Mouse (Mus musculus): ENCODE results near the gene Majin. TPM values are rescaled to one million over a fixed set of nuclear protein-coding genes. Genes with fewer than 3 reads are reported as not detected.
A peak's percentile ranks its signal among the peaks of the same experiment; 100 is the strongest.

Gene Majin
- total RNA-seq (2021), result not detected

DNA sequence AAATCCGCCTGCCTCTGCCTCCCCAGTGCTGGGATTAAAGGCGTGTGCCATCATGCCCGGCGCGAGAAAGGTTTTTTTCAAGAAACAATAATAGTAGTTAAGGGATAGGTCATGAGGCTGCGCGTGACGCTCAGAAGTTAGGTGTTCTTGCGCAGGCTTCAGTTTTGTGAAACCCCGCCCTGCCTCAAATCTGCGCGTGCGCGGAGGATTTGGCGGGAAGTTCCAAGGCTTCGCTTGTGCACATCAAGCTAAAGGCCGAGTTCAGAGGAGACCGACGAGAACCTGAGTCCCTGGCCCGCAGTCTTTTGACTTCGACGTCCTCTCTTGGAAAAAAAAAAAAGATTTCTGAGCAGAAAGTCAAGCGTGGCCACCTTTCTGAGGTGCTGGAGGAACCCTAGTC, at the start of gene Majin:
Gene Majin, plus strand, starts transcription at position 258 of the 400 bp plus-strand sequence.
- intact Hi-C loops (cut with DNase I), result no loop called here
- DNase-seq (ENCODE audit: extremely low spot score in 1 of 2, low spot score in 2 of 2), result no peak

DNA sequence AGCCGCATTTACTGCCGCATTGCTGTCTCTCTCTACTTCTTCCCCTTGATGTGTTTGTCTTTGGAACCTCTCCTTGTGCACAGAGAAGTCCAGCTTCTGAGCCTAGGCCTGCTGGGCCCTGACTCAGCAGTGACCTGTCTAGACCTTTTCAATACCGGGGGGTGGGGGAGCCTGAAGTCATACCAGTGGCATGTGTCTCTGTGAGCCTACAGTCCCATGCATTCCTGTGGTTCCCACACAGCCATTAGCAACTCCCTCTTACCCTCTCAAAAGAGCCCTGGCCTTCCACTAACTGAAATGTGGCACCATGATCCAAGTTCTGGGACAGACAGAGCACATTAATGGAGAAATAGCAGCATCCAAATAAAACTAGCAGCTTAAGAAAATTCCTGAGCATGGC, 47.8 kb upstream of the Majin start:
- intact Hi-C loops (cut with DNase I), result no loop called here
- no peak for DNase-seq (ENCODE audit: extremely low spot score in 1 of 2, low spot score in 2 of 2)

DNA sequence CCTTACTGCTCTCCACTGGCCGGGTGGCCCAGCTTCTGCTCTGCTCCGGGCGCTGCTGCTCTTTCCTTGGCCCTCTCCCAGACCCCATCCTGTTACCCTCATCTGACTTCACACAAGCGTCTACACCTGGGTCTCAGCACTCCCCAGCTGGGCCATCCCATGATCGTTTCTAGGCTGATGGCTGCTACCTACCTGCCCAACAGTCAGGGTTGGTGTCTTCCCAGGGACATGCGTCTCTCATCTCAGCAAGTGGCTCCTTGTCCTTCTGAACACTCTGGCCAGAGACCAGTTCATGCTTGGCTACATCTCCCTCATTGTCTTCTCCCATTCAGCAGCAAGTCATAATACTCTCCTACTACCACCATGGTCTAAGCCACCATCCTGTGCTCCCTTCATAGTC, 44.5 kb upstream of the Majin start:
- no peak for DNase-seq (ENCODE audit: extremely low spot score in 1 of 2, low spot score in 2 of 2)
- intact Hi-C loops (cut with DNase I), result loop anchor here (2.0 to 5.0 kb wide), 2 partner anchors 78 to 95 kb away; partner anchors contain the start of gene Ppp2r5b

DNA sequence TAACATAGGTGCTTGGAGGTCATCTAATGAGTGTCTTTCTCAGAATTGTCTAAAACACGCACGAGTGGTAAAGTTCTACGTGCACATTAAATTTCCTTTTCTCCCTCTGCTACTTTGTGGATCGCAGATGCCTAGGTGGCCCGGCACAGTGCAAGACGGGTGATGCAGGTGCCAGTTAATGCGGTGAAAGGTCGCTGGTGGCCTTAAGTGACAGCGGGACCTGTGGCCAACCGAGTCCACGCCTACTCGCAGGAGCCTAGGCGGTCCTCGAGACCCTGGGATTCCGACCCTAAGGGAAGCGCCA, 43.9 kb upstream of the Majin start:
- intact Hi-C loops (cut with DNase I), result loop anchor here (2.0 to 5.0 kb wide), 2 partner anchors 77 to 94 kb away; partner anchors contain the start of gene Ppp2r5b
- DNase-seq (ENCODE audit: extremely low spot score in 1 of 2, low spot score in 2 of 2), result no peak

DNA sequence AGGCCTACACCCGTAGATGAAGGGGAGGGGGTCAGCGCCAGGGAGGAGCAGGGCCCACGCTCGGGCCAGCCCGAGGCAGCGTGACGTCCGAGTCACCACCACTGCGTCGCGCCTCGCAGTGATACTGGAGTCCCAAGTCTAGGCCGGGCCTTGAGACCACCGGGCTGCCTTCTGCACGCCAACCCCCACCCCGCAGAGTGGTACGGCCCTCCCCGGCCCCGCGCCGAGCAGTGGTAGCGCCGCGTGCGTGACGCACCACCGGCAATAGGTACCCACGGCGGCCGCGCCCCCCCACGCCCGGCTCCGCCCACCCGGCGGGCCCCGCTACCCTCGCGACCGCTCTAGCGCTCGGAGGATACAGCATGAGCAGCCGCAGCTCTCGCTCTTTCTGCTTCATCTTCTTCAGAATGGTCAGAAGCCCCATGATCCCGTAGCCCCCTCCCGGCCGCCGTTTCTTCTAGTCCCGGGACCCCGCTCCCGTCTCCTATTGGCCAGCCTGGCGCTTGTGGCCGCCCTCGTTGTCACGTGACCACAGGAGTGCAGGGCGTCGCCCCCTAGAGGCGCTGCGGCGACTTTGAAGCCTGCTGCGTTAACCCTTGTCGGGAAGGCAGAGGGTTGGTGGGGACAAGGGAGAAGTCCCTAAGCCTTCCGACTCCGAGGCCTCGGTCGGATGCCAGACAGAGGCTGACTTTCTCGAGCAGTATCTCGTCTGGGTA, 43.4 kb upstream of the Majin start, which contains the start of gene Batf2:
Gene Batf2, plus strand, starts transcription at position 306 of the 716 bp plus-strand sequence.
- peak; percentile 90 to 96 for DNase-seq (ENCODE audit: extremely low spot score in 1 of 2, low spot score in 2 of 2)
- intact Hi-C loops (cut with DNase I), result loop anchor here (2.0 to 5.0 kb wide), 2 partner anchors 76 to 94 kb away; partner anchors contain the start of gene Ppp2r5b

DNA sequence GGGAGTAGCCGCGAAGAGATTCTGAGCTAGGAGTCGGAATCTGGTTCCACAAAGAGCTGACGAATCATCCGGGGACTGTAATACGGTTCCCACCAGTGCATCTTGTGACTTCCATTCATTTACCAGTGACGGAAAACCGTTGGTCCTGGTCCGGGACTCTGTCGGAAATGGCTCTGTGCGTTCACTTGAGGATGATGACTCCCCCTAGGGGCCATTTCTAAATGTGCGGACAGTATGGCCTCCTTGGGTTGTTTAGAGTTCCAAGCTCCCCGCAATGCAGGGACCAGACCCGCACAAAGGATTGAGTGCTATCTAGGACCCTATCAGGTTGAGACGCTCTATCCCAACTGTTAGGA, 42.8 kb upstream of the Majin start, which contains the start of gene Arl2:
Gene Arl2, minus strand, starts transcription at position 155 of the 356 bp plus-strand sequence.
- intact Hi-C loops (cut with DNase I), result loop anchor here (2.0 to 5.0 kb wide), 2 partner anchors 76 to 93 kb away; partner anchors contain the start of gene Ppp2r5b
- peak; percentile 86 to 87 for DNase-seq (ENCODE audit: extremely low spot score in 1 of 2, low spot score in 2 of 2)

DNA sequence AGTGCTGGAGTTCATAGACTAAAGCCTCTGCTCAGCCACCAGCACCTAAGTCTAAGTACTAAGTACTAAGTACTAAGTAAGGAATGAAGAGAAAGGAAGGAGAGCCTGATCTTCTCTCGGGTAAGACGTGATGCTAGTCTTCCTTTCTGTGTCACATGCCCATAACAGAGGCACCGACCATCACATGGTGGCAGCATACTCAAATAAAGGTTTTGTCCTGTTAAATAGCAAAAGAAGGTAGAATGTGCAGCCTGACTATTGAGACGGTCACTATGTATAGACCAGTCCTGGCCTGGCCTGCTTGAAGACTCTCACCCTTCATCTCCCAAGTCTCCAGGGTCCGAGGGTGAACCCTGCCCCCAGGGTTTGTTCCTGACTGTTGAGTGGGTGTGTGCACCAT, 39.3 kb upstream of the Majin start:
- intact Hi-C loops (cut with DNase I), result loop anchor here (5.0 kb wide), 1 partner anchor 72 kb away; no protein-coding TSS in a partner anchor
- DNase-seq (ENCODE audit: extremely low spot score in 1 of 2, low spot score in 2 of 2), result no peak

DNA sequence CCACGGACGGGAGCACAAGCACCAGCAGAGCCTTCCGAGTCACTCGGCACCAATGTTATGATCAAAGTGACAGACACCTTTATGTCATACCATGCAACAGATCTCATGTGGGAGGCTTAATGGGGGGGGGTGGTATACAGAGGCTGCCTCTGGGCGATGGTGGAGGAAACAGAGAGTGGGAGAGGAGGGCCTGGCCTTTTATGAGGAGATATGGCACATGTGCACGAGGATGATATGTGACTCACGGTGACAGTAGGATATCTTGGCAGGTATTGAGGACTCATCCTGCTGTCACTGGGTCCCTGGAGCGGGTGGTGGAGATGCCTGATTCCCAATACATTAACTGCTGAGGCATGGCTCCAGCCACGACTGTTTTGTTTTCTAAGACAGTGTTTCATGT, 29.0 kb upstream of the Majin start:
- DNase-seq (ENCODE audit: extremely low spot score in 1 of 2, low spot score in 2 of 2), result no peak
- intact Hi-C loops (cut with DNase I), result no loop called here

DNA sequence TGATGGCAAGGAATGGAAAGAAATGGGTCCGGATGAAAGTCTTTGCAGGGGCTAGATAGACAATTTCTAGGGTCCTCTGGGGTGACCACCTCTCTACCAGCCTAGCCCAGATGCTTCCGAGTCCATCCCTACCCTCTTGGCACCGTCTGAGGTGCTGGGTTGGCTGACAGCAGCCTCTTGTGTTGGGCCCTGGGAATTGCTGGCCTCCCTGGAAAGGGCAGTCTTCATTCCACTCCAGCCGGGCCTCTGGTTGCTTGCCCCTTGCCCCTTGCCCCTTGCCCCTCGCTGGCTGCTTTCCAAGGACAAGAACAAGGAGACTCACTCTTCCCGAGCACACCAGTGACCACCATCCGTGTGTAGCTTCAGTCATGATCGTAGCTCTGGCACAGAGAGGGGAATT, 27.8 kb upstream of the Majin start:
- intact Hi-C loops (cut with DNase I), result no loop called here
- peak in 1 of 2 experiments; percentile 47 for DNase-seq (ENCODE audit: extremely low spot score in 1 of 2, low spot score in 2 of 2)

DNA sequence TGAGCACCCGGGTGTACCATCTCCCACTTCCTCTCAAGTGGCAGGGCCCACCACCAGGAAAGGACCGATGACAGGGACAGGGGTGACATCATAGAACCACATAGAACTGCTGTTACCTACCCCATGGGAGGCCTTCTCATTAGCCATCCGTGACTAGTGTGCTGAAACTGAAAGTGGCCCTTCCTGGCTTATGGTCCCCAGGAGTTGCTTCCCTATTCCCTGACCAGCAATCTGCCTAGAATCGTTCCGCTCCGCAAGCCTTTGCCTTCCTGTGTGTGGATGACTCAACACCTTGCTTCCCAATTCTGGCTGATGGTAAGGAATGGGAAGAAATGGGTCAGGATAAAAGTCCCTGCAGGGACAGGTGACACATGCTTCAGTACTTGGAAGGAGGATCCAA, 27.0 kb upstream of the Majin start:
- intact Hi-C loops (cut with DNase I), result no loop called here
- no peak for DNase-seq (ENCODE audit: extremely low spot score in 1 of 2, low spot score in 2 of 2)

DNA sequence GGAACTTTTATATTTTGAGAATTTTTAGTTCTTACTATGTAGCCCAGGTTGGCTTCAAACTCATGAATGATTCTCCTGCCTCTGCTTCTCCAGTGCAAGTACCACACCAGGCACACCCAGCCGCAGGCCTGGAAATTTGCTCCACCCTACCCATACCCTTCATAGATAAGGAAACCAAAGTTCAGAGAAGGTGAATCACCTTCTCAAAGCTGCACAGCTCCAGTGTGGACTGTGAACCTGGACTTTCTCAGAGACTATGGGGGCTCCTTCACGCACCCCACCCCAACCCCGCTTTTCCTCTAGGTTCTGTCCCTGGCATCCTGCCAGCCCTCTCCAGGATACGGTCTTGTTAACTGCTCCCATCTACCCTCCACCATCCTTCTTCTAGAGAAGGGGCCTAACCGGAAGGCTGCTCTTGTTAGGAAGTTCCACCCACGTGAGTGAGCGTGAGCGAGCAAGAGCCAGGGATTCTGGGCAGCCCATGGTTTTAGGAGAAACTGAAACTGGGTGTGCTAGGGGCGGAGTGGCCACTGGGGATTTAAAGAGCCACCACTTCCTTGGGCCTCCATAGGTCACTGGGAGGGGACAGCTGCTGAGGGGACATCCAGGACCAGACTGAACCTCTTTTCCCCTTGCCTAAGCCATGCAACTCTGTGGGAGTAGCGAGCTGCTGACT, 20.2 kb upstream of the Majin start:
- DNase-seq (ENCODE audit: extremely low spot score in 1 of 2, low spot score in 2 of 2), result peak in 1 of 2 experiments; percentile 50
- intact Hi-C loops (cut with DNase I), result no loop called here

DNA sequence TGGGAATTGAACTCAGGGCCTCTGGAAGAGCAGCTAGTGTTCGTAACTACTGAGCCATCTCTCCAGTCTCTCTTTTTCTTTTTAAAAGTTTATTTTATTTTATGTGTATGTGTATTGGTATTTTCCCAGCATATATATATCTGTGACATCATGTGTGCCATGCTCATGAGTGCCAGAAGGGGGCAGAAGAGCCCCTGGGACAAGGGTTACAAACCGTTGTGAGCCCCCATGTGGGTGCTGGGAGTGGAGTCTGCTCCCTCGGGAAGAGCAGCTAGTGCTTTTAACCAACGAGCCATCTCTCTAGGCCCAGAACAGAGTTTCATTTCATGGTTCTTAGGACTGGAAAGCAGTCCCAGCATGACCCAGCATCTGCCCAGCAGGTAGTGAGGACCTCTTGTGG, 17.4 kb upstream of the Majin start:
- intact Hi-C loops (cut with DNase I), result no loop called here

DNA sequence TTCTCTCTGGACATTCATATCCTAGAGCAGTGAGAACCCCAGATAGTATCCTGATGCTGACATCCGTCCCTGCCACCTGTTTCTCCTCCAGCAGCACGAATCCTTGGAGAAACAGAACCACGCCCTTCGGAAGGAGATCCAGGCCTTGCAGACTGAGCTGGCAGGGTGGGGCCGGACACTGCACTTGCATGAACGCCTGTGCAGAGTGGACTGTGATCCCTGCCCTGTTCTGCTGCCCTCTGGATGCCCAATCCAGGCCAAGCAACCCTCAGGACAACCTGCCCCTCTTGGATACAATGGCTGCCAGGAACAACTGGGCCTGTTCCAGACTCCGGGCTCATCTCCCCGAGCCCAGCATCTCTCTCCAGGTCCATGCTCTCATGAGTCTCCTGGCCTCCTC, 13.0 kb upstream of the Majin start:
- intact Hi-C loops (cut with DNase I), result no loop called here
- DNase-seq (ENCODE audit: extremely low spot score in 1 of 2, low spot score in 2 of 2), result no peak

More for the DNA sequence above, 17.4 kb upstream of the Majin start:
- no peak for DNase-seq (ENCODE audit: extremely low spot score in 1 of 2, low spot score in 2 of 2)

DNA sequence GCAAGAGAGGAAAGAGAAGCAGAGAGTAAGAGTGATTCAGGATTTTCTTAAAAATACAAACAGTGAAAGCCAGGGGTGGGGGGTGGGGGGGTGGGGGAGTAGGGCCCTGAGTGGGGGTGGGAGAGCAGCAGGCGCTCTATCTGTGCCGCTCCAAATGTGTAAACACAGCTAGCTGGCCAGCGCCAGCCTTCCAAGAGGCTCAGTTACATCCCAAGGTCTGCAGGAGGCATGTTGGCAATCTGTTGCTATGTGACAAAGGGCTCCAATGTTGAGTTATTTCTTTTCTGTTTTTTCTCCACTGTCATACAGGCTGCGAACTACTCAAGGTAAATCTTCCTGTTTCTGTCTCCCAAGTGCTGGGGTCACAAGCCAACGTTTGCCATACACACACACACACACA, 9.4 kb upstream of the Majin start:
- no peak for DNase-seq (ENCODE audit: extremely low spot score in 1 of 2, low spot score in 2 of 2)

DNA sequence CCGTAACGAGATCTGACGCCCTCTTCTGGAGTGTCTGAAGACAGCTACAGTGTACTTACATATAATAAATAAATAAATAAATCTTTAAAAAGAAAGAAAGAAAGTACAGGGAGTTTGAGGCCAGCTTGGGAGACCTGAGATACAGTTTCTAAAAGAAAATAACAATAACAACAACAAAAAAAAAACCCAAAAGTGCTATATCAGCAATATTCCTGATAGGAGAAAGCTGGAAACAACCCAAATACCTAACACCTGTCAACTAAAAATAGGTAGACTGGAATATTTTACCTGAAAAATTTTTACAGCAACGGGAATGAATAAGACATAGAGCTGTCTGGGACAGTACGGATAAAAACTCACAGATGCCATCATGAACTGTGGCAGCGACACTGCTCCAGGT, 5.4 kb upstream of the Majin start:
- DNase-seq (ENCODE audit: extremely low spot score in 1 of 2, low spot score in 2 of 2), result no peak
- intact Hi-C loops (cut with DNase I), result no loop called here

More for the DNA sequence above, 9.4 kb upstream of the Majin start:
- intact Hi-C loops (cut with DNase I), result no loop called here

DNA sequence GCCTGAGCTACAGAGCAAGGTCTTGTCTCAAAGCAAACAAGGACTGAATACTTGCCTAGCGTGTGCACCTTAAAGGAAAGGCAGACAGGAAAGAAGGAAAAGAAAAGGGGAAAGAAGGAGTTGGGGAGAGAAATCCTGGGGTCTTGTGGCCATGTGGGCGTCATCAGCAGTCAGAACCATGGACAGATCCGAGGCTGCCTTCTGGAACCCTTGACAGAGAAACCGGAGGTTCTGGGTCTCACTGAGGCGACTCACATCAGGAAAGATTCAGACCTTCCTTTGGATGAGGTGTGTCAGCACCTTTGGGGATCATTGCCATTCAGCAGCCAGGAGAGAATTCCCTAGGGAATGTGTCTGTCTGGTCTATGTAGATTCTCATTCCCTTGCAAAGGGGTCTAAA, 2.6 kb upstream of the Majin start:
- DNase-seq (ENCODE audit: extremely low spot score in 1 of 2, low spot score in 2 of 2), result no peak
- intact Hi-C loops (cut with DNase I), result no loop called here

DNA sequence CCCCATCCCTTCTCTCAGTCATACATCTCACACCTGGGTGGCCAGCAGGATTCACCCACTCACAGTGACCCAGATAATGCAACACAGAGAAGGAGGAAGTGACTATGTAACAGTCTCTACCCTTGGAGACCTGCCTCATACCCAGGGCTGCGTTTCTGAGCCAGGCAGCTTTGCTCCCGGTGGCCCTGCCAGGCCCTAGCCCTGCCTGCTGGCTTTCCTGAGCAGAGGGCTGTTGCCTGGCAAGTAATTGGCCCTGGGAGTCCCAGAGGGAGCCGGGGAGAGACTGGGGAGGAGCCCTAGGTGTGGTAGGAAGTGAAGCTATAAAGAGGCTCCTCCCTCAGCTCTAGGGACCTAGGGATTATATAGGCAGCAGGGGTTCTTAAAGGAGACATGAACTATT, 1.7 kb upstream of the Majin start:
- intact Hi-C loops (cut with DNase I), result no loop called here
- DNase-seq (ENCODE audit: extremely low spot score in 1 of 2, low spot score in 2 of 2), result no peak

DNA sequence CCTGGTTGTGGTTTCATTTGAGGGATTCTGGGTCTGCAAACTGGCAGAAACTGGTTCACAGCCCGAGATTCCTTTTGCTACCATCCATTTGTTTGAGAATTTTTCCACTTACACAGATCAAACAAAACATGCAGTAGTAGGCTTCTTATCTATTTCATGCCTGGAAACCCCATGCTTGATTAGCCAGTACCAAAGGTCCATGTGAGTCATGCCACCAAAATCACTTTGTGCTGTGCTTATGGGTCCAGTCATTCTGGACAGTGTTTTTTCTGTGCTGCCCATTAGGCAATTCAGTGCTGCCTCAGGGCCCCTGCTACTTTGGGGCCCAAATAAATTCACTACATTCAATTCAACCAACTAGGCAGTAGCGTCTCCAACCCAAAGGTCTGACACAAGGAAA, 20.1 kb downstream of the Majin start:
- intact Hi-C loops (cut with DNase I), result no loop called here
- no peak for DNase-seq (ENCODE audit: extremely low spot score in 1 of 2, low spot score in 2 of 2)

DNA sequence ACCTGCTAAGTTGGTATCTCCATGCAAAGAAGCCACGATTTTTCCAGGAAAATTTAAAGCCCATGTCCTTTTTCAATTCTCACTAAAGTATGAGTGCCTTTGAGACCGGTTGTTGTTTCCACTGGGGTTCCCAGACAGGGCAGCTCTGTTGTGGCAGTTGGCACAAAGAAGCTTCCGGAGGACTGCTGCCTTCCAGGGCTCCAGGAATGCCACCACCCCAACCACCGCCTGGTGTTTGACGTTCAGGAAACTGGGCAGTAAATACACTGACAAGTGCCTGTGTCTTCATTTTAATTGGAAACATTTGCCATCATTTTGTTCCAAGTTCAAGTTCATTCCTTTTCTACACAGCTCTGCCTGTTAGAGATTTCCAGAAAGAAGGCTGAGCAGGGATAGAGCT, 22.5 kb downstream of the Majin start:
- intact Hi-C loops (cut with DNase I), result no loop called here
- DNase-seq (ENCODE audit: extremely low spot score in 1 of 2, low spot score in 2 of 2), result no peak

DNA sequence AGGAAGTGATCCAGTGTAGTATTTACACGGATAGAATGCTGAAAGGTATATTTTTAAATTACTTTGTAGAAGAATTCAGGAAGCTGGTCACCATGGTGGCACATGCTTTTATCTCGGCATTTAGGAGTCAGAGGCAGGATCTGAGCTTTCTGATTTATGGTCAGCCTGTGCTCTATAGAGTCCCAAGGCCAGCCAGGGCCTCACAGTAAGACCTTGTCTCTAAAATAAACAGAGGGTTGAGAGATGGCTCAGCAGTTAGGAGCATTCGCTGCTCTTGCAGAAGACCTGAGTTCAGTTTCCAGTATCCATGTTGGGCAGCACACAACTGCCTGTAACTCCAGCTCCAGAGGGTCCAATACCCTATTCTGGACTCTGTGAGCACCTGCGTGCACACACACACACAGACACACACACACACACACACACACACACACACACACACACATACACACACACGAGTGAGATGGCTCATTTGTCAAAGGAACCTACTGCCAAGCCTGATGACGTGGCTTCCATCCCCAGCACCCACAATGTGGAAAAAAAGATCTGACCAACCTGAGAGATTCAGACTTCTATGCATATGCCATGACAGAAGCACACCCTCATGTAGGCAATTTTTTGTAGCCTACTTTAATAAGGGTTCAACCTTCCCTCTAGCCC, 32.0 kb downstream of the Majin start:
- no peak for DNase-seq (ENCODE audit: extremely low spot score in 1 of 2, low spot score in 2 of 2)
- intact Hi-C loops (cut with DNase I), result loop anchor here (5.0 kb wide), 1 partner anchor 74 kb away; the partner anchor contains the start of genes Arl2 and Batf2
